Mouse (Mus musculus) right cerebral cortex, postnatal 36 days (tissue): ENCODE measurements around the gene Coq2.

Source experiments
- DNase-seq, 2 experiments: peaks; one replicate each; pipeline ENCODE4 v3.0.0; 2022; ENCODE audit warnings: low spot score in 2 of 2, mixed read lengths in 1 of 2

Gene Coq2

GRCm38 (mm10) chr5:100674711-100675376, at the start of gene Coq2:
Coq2 (minus strand) TSS chr5:100675140.
- peak; percentile 47 for DNase-seq

- no peak for DNase-seq
Measured at GRCm38 (mm10) chr5:100719235-100720088, 44.5 kb upstream of the Coq2 start, which contains the start of gene Hpse. Hpse (minus strand) TSS chr5:100719716.

- DNase-seq, result no peak
Measured at GRCm38 (mm10) chr5:100716762-100717161, 41.8 kb upstream of the Coq2 start.

- DNase-seq, result no peak
Measured at GRCm38 (mm10) chr5:100711219-100711618, 36.3 kb upstream of the Coq2 start.

GRCm38 (mm10) chr5:100710012-100710411, 35.1 kb upstream of the Coq2 start:
- DNase-seq, result no peak

- DNase-seq, result no peak
Measured at GRCm38 (mm10) chr5:100709035-100709434, 34.1 kb upstream of the Coq2 start.

GRCm38 (mm10) chr5:100706675-100707074, 31.7 kb upstream of the Coq2 start:
- DNase-seq, result no peak

GRCm38 (mm10) chr5:100704272-100704671, 29.3 kb upstream of the Coq2 start:
- DNase-seq, result no peak

- DNase-seq, result no peak
Measured at GRCm38 (mm10) chr5:100702325-100702724, 27.4 kb upstream of the Coq2 start.

GRCm38 (mm10) chr5:100700861-100701620, 26.1 kb upstream of the Coq2 start:
- no peak for DNase-seq

GRCm38 (mm10) chr5:100697886-100698285, 22.9 kb upstream of the Coq2 start:
- DNase-seq, result no peak

- no peak for DNase-seq
Measured at GRCm38 (mm10) chr5:100697398-100697797, 22.5 kb upstream of the Coq2 start.

- DNase-seq, result no peak
Measured at GRCm38 (mm10) chr5:100685631-100686030, 10.7 kb upstream of the Coq2 start.

- DNase-seq, result no peak
Measured at GRCm38 (mm10) chr5:100680542-100680933, 5.6 kb upstream of the Coq2 start.

- no peak for DNase-seq
Measured at GRCm38 (mm10) chr5:100679911-100680541, 5.1 kb upstream of the Coq2 start.

GRCm38 (mm10) chr5:100673745-100674486, 1.0 kb downstream of the Coq2 start:
- peak; percentile 77 to 86 for DNase-seq

GRCm38 (mm10) chr5:100672403-100672802, 2.5 kb downstream of the Coq2 start:
- DNase-seq, result no peak

- DNase-seq, result no peak
Measured at GRCm38 (mm10) chr5:100671897-100672296, 3.0 kb downstream of the Coq2 start.

GRCm38 (mm10) chr5:100671398-100671797, 3.5 kb downstream of the Coq2 start:
- DNase-seq, result no peak

GRCm38 (mm10) chr5:100666965-100667364, 8.0 kb downstream of the Coq2 start:
- no peak for DNase-seq

GRCm38 (mm10) chr5:100663854-100664253, 11.1 kb downstream of the Coq2 start:
- no peak for DNase-seq
